Mouse (Mus musculus) embryonic facial prominence, embryonic 12.5 days (tissue): Measurements from ENCODE around the gene Rab26. TPM values are rescaled to one million over a fixed set of nuclear protein-coding genes. Genes with fewer than 3 reads are reported as not detected.

Experiments
- ATAC-seq: fragments of 200-750 bp; cut with Nextera tagmentation; 2 replicates; pipeline ENCODE4 v1.8.0; 2017; ENCODE audit not compliant: insufficient number of reproducible peaks, insufficient read depth, low FRiP score, low TSS enrichment
- H3K27ac ChIP-seq: fragments of 300-500 bp; sonication (generic); 2 replicates; pipeline ENCODE4 v1.5.1; 2016; ENCODE audit warnings: mild to moderate bottlenecking
- H3K27me3 ChIP-seq: fragments of 300-500 bp; sonication (generic); 2 replicates; pipeline ENCODE4 v1.6.1; 2016; ENCODE audit warnings: mild to moderate bottlenecking, moderate library complexity
- H3K36me3 ChIP-seq: fragments of 300-500 bp; sonication (generic); 2 replicates; pipeline ENCODE4 v1.6.1; 2016; ENCODE audit warnings: mild to moderate bottlenecking
- H3K4me1 ChIP-seq: fragments of 300-500 bp; sonication (generic); 2 replicates; pipeline ENCODE4 v1.6.1; 2016
- H3K4me2 ChIP-seq: fragments of 300-500 bp; sonication (generic); replicated peaks from 2 replicates; pipeline ENCODE4 v1.6.1; 2016; ENCODE audit warnings: mild to moderate bottlenecking, moderate library complexity
- H3K4me3 ChIP-seq: fragments of 300-500 bp; sonication (generic); 2 replicates; pipeline ENCODE4 v1.5.1; 2016; ENCODE audit warnings: mild to moderate bottlenecking
- H3K9ac ChIP-seq: fragments of 300-500 bp; sonication (generic); 2 replicates; pipeline ENCODE4 v1.6.1; 2016; ENCODE audit warnings: mild to moderate bottlenecking, moderate library complexity
- H3K9me3 ChIP-seq: fragments of 300-500 bp; sonication (generic); 2 replicates; pipeline ENCODE4 v1.6.1; 2016; ENCODE audit warnings: mild to moderate bottlenecking, moderate library complexity
- WGBS: fragments of 180-500 bp; shearing (Covaris S2); methylation state at CpG from one replicate; pipeline ENCODE4 v1.1.7; 2016; 5-methylcytosine and 5-hydroxymethylcytosine counted together
- polyA plus RNA-seq: library from polyadenylated mRNA; unstranded; fragments of >200 nt; fragmentation: Nextera tagmentation; extraction: Ambion mirVana; gene quantifications from 2 replicates; pipeline ENCODE4 v1.2.1, GENCODE M21; 2016

Gene Rab26
- polyA plus RNA-seq, 1 experiment from 2014 or later, result 3.6 TPM

- H3K4me1 ChIP-seq, result peaks cover 12% of the 10 kb centered on the region
- no peak overlapping the region for H3K4me3 ChIP-seq
- no peaks in the 10 kb centered on the region for H3K9me3 ChIP-seq
- no peak overlapping the region; the same call in 1 of the 2 replicates for H3K9ac ChIP-seq
- 40% methylated on average over 11 of the region's 11 CpGs for WGBS
- H3K27me3 ChIP-seq, result peaks cover 34% of the 10 kb centered on the region
- H3K27ac ChIP-seq, result no peak overlapping the region
- H3K4me2 ChIP-seq, result no peak overlapping the region
- H3K36me3 ChIP-seq, result no peaks in the 10 kb centered on the region
- ATAC-seq, result no peak
Measured at GRCm38 (mm10) chr17:24485090-24485860, 48.7 kb downstream of the Rab26 start.

GRCm38 (mm10) chr17:24483495-24483894 lies 50.5 kb downstream of the Rab26 start:
- Histone ChIP-seq H3K4me3 (no peak overlapping the region), H3K27me3 (peaks cover 19% of the 10 kb centered on the region), H3K9ac (no peak overlapping the region), H3K36me3 (no peaks in the 10 kb centered on the region), H3K4me1 (peaks cover 11% of the 10 kb centered on the region; the same call in 1 of the 2 replicates), H3K4me2 (no peak overlapping the region), H3K27ac (no peak overlapping the region), H3K9me3 (no peaks in the 10 kb centered on the region)
- no peak for ATAC-seq
- WGBS, result 87% methylated on average over 3 of the region's 3 CpGs

- H3K27ac ChIP-seq, result no peak overlapping the region
- peaks cover 21% of the 10 kb centered on the region for H3K4me1 ChIP-seq
- no peak overlapping the region for H3K4me2 ChIP-seq
- peaks cover 11% of the 10 kb centered on the region for H3K36me3 ChIP-seq
- no peaks in the 10 kb centered on the region for H3K9me3 ChIP-seq
- no peak overlapping the region for H3K9ac ChIP-seq
- no peak for ATAC-seq
- H3K27me3 ChIP-seq, result peaks cover 3% of the 10 kb centered on the region; the same call in 1 of the 2 replicates
- 93% methylated on average over 20 of the region's 20 CpGs for WGBS
- no peak overlapping the region for H3K4me3 ChIP-seq
Measured at GRCm38 (mm10) chr17:24481027-24481815, 52.8 kb downstream of the Rab26 start.

- H3K27me3 ChIP-seq, result no peaks in the 10 kb centered on the region
- 61% methylated on average over 3 of the region's 3 CpGs for WGBS
- ATAC-seq, result no peak
- H3K9me3 ChIP-seq, result no peaks in the 10 kb centered on the region
- peak overlapping the region; percentile 18; the same call in 1 of the 2 replicates for H3K4me2 ChIP-seq
- no peak overlapping the region for H3K4me3 ChIP-seq
- H3K4me1 ChIP-seq, result peaks cover 19% of the 10 kb centered on the region
- H3K9ac ChIP-seq, result peak overlapping the region; percentile 25; the same call in 1 of the 2 replicates
- H3K36me3 ChIP-seq, result peaks cover 20% of the 10 kb centered on the region
- no peak overlapping the region for H3K27ac ChIP-seq
Measured at GRCm38 (mm10) chr17:24480201-24480826, 53.7 kb downstream of the Rab26 start.

GRCm38 (mm10) chr17:24479431-24479830 lies 54.6 kb downstream of the Rab26 start:
- no peaks in the 10 kb centered on the region for H3K9me3 ChIP-seq
- peak overlapping the region; percentile 69; the same call in 1 of the 2 replicates for H3K4me2 ChIP-seq
- H3K4me3 ChIP-seq, result peak overlapping the region; percentile 74
- no peaks in the 10 kb centered on the region for H3K27me3 ChIP-seq
- peaks cover 29% of the 10 kb centered on the region for H3K36me3 ChIP-seq
- peaks cover 19% of the 10 kb centered on the region for H3K4me1 ChIP-seq
- WGBS, result 31% methylated on average over 1 of the region's 1 CpGs
- no peak for ATAC-seq
- H3K27ac ChIP-seq, result no peak overlapping the region
- H3K9ac ChIP-seq, result no peak overlapping the region

- no peaks in the 10 kb centered on the region for H3K27me3 ChIP-seq
- peak within 1 kb of the TSS; percentile 73 for H3K9ac ChIP-seq
- H3K27ac ChIP-seq, result peak within 1 kb of the TSS; percentile 97
- H3K4me2 ChIP-seq, result peak within 1 kb of the TSS; percentile 69
- under 1% methylated on average over 48 of the region's 48 CpGs for WGBS
- peak; percentile 93 for ATAC-seq
- peak within 1 kb of the TSS; percentile 74 for H3K4me3 ChIP-seq
- H3K9me3 ChIP-seq, result no peaks in the 10 kb centered on the region
- peaks cover 19% of the 10 kb centered on the region for H3K4me1 ChIP-seq
- peaks cover 35% of the 10 kb centered on the region for H3K36me3 ChIP-seq
Measured at GRCm38 (mm10) chr17:24478663-24479380, 55.2 kb downstream of the Rab26 start, which contains the start of gene Mlst8. Gene Mlst8 (minus strand): TSS chr17:24479078.

GRCm38 (mm10) chr17:24477985-24478600 lies 55.9 kb downstream of the Rab26 start:
- Histone ChIP-seq H3K36me3 (peaks cover 41% of the 10 kb centered on the region), H3K27ac (peak overlapping the region; percentile 97; the same call in 1 of the 2 replicates), H3K4me3 (peak overlapping the region; percentile 74), H3K9ac (peak overlapping the region; percentile 73), H3K9me3 (no peaks in the 10 kb centered on the region), H3K27me3 (no peaks in the 10 kb centered on the region), H3K4me2 (peak overlapping the region; percentile 69), H3K4me1 (peaks cover 21% of the 10 kb centered on the region)
- no peak for ATAC-seq
- 50% methylated on average over 11 of the region's 11 CpGs for WGBS

Other genes with a start within 250 kb of the Rab26 start
- 0.23 TPM in 1 of 2 replicates, not detected in the other for gene Abca17, start 183.1 kb downstream of the Rab26 start, polyA plus RNA-seq
- gene Abca3, start 182.3 kb downstream of the Rab26 start, polyA plus RNA-seq, result 7.8 and 9.6 TPM in 2 replicates
- 336 and 351 TPM in 2 replicates for gene Rnps1, start 119.6 kb downstream of the Rab26 start, polyA plus RNA-seq
- gene Eci1, start 107.6 kb downstream of the Rab26 start, polyA plus RNA-seq, result 77.3 and 82.3 TPM in 2 replicates
- 3.2 and 3.6 TPM in 2 replicates for gene Dnase1l2, start 91.1 kb downstream of the Rab26 start, polyA plus RNA-seq
- gene E4f1, start 63.9 kb downstream of the Rab26 start, polyA plus RNA-seq, result 38.4 and 43.2 TPM in 2 replicates
- gene Pgp, start 63.8 kb downstream of the Rab26 start, polyA plus RNA-seq, result 52.3 and 54.9 TPM in 2 replicates
- 1.7 TPM in 1 of 2 replicates, not detected in the other for gene Bricd5, start 60.3 kb downstream of the Rab26 start, polyA plus RNA-seq
- 32.8 and 35.0 TPM in 2 replicates for gene Mlst8, start 55.1 kb downstream of the Rab26 start, polyA plus RNA-seq
- 7.3 and 7.5 TPM in 2 replicates for gene Caskin1, start 45.6 kb downstream of the Rab26 start, polyA plus RNA-seq
- 98.5 and 103 TPM in 2 replicates for gene Traf7, start 6.3 kb downstream of the Rab26 start, polyA plus RNA-seq
- 26.8 and 29.8 TPM in 2 replicates for gene Pkd1, start 15.6 kb upstream of the Rab26 start, polyA plus RNA-seq
- gene Tsc2, start 98.4 kb upstream of the Rab26 start, polyA plus RNA-seq, result 72.8 and 82.0 TPM in 2 replicates
- 26.2 and 26.9 TPM in 2 replicates for gene Nthl1, start 98.5 kb upstream of the Rab26 start, polyA plus RNA-seq
- gene Slc9a3r2, start 116.1 kb upstream of the Rab26 start, polyA plus RNA-seq, result 59.6 and 60.6 TPM in 2 replicates
- 0.35 and 0.76 TPM in 2 replicates for gene Npw, start 124.2 kb upstream of the Rab26 start, polyA plus RNA-seq
- 23.5 and 25.4 TPM in 2 replicates for gene Zfp598, start 135.5 kb upstream of the Rab26 start, polyA plus RNA-seq
- 8.4 and 10.5 TPM in 2 replicates for gene Syngr3, start 155.7 kb upstream of the Rab26 start, polyA plus RNA-seq
- 47.9 and 48.0 TPM in 2 replicates for gene Gfer, start 161.9 kb upstream of the Rab26 start, polyA plus RNA-seq
- gene Noxo1, start 162.0 kb upstream of the Rab26 start, polyA plus RNA-seq, result 3.0 and 5.5 TPM in 2 replicates
- gene Tbl3, start 173.4 kb upstream of the Rab26 start, polyA plus RNA-seq, result 93.9 and 94.2 TPM in 2 replicates
- 0.22 TPM in 1 of 2 replicates, not detected in the other for gene Rnf151, start 183.9 kb upstream of the Rab26 start, polyA plus RNA-seq
- 1,116 and 1,117 TPM in 2 replicates for gene Rps2, start 183.9 kb upstream of the Rab26 start, polyA plus RNA-seq
- 209 and 223 TPM in 2 replicates for gene Ndufb10, start 190.3 kb upstream of the Rab26 start, polyA plus RNA-seq
- gene Rpl3l, start 193.6 kb upstream of the Rab26 start, polyA plus RNA-seq, result not detected in 2 replicates
- 23.6 and 25.6 TPM in 2 replicates for gene Msrb1, start 202.4 kb upstream of the Rab26 start, polyA plus RNA-seq
- 9.2 and 10.7 TPM in 2 replicates for gene Hs3st6, start 218.8 kb upstream of the Rab26 start, polyA plus RNA-seq